Mouse (Mus musculus): ENCODE data around the gene Enox1.
A peak's percentile ranks its signal among the peaks of the same experiment; 100 is the strongest.

Gene Enox1

GRCm38 (mm10) chr14:77464782-77465181 lies 308.2 kb downstream of the Enox1 start:
- DNase-seq = no peak

- DNase-seq = no peak
These were observed 314.0 kb downstream of the Enox1 start for GRCm38 (mm10) chr14:77470577-77470976.

- no peak for DNase-seq
These were observed 316.9 kb downstream of the Enox1 start for GRCm38 (mm10) chr14:77473501-77473900.

GRCm38 (mm10) chr14:77474026-77474425 lies 317.5 kb downstream of the Enox1 start:
- DNase-seq = no peak

- DNase-seq = no peak
These were observed 318.7 kb downstream of the Enox1 start for GRCm38 (mm10) chr14:77475134-77475820.

- no peak for DNase-seq
These were observed 321.1 kb downstream of the Enox1 start for GRCm38 (mm10) chr14:77477704-77478103.

- DNase-seq = no peak
These were observed 321.6 kb downstream of the Enox1 start for GRCm38 (mm10) chr14:77478210-77478609.

GRCm38 (mm10) chr14:77478692-77479091 lies 322.1 kb downstream of the Enox1 start:
- no peak for DNase-seq

- no peak for DNase-seq
These were observed 326.5 kb downstream of the Enox1 start for GRCm38 (mm10) chr14:77483076-77483475.

- peak; percentile 75 for DNase-seq
These were observed 328.4 kb downstream of the Enox1 start for GRCm38 (mm10) chr14:77484951-77485447.

- DNase-seq = no peak
These were observed 334.1 kb downstream of the Enox1 start for GRCm38 (mm10) chr14:77490699-77491098.

GRCm38 (mm10) chr14:77491731-77492130 lies 335.2 kb downstream of the Enox1 start:
- DNase-seq = no peak

- no peak for DNase-seq
These were observed 343.5 kb downstream of the Enox1 start for GRCm38 (mm10) chr14:77499996-77500581.

GRCm38 (mm10) chr14:77504458-77505135 lies 348.0 kb downstream of the Enox1 start:
- DNase-seq = no peak

- no peak for DNase-seq
These were observed 349.8 kb downstream of the Enox1 start for GRCm38 (mm10) chr14:77506341-77506740.

- DNase-seq = peak; percentile 70
These were observed 351.5 kb downstream of the Enox1 start for GRCm38 (mm10) chr14:77508036-77508435.

GRCm38 (mm10) chr14:77509042-77509441 lies 352.5 kb downstream of the Enox1 start:
- DNase-seq = no peak

GRCm38 (mm10) chr14:77509924-77510323 lies 353.4 kb downstream of the Enox1 start:
- DNase-seq = no peak

- DNase-seq = no peak
These were observed 354.7 kb downstream of the Enox1 start for GRCm38 (mm10) chr14:77511137-77511870.

GRCm38 (mm10) chr14:77518017-77518416 lies 361.5 kb downstream of the Enox1 start:
- no peak for DNase-seq

- no peak for DNase-seq
These were observed 362.6 kb downstream of the Enox1 start for GRCm38 (mm10) chr14:77518941-77519695.

- no peak for DNase-seq
These were observed 363.1 kb downstream of the Enox1 start for GRCm38 (mm10) chr14:77519701-77520100.
